Mouse (Mus musculus): ENCODE measurements around the gene Sgcd. TPM values are rescaled to one million over a fixed set of nuclear protein-coding genes. Genes with fewer than 3 reads are reported as not detected.

The Sgcd gene
- polyA plus RNA-seq, 1 experiment from 2014 or later = 1.6 TPM

- H3K4me2 ChIP-seq = no peak overlapping the region
- H3K9ac ChIP-seq = no peak overlapping the region
- peaks cover 9% of the 10 kb centered on the region; the same call in 1 of the 2 replicates for H3K4me1 ChIP-seq
- H3K27me3 ChIP-seq = no peaks in the 10 kb centered on the region
- no peak overlapping the region for H3K4me3 ChIP-seq
- 47% methylated on average over 1 of the region's 2 CpGs for WGBS
- no peaks in the 10 kb centered on the region for H3K36me3 ChIP-seq (ENCODE audit: poor library complexity, severe bottlenecking)
- H3K9me3 ChIP-seq (replicated peaks) = no peaks in the 10 kb centered on the region
- no peak for ATAC-seq
- no peak overlapping the region for H3K27ac ChIP-seq
These were observed 973.1 kb downstream of the Sgcd start for GRCm38 (mm10) chr11:47015683-47016082.

GRCm38 (mm10) chr11:47014278-47014677, 974.5 kb downstream of the Sgcd start:
- Histone ChIP-seq H3K27ac (no peak overlapping the region), H3K9ac (no peak overlapping the region), H3K9me3 (replicated peaks) (no peaks in the 10 kb centered on the region), H3K4me3 (no peak overlapping the region), H3K4me1 (peaks cover 9% of the 10 kb centered on the region; the same call in 1 of the 2 replicates), H3K4me2 (no peak overlapping the region), H3K36me3 (ENCODE audit: poor library complexity, severe bottlenecking) (no peaks in the 10 kb centered on the region), H3K27me3 (no peaks in the 10 kb centered on the region)
- ATAC-seq = no peak

- Histone ChIP-seq H3K4me1 (no peaks in the 10 kb centered on the region), H3K4me2 (no peak overlapping the region), H3K36me3 (ENCODE audit: poor library complexity, severe bottlenecking) (no peaks in the 10 kb centered on the region), H3K4me3 (no peak overlapping the region), H3K9me3 (replicated peaks) (no peaks in the 10 kb centered on the region), H3K27ac (no peak overlapping the region), H3K9ac (no peak overlapping the region), H3K27me3 (no peaks in the 10 kb centered on the region)
- no peak for ATAC-seq
These were observed 978.6 kb downstream of the Sgcd start for GRCm38 (mm10) chr11:47010166-47010565.

- no peak overlapping the region for H3K27ac ChIP-seq
- H3K4me3 ChIP-seq = no peak overlapping the region
- ATAC-seq = no peak
- H3K27me3 ChIP-seq = no peaks in the 10 kb centered on the region
- no peaks in the 10 kb centered on the region for H3K9me3 ChIP-seq (replicated peaks)
- H3K9ac ChIP-seq = no peak overlapping the region
- no peak overlapping the region for H3K4me2 ChIP-seq
- WGBS = 48% methylated on average over 1 of the region's 1 CpGs
- H3K4me1 ChIP-seq = no peaks in the 10 kb centered on the region
- H3K36me3 ChIP-seq (ENCODE audit: poor library complexity, severe bottlenecking) = no peaks in the 10 kb centered on the region
These were observed 983.4 kb downstream of the Sgcd start for GRCm38 (mm10) chr11:47005301-47005875.

GRCm38 (mm10) chr11:46939311-46939710, 1049.5 kb downstream of the Sgcd start:
- Histone ChIP-seq H3K9me3 (replicated peaks) (no peaks in the 10 kb centered on the region), H3K9ac (no peak overlapping the region), H3K4me3 (no peak overlapping the region), H3K27ac (no peak overlapping the region), H3K27me3 (no peaks in the 10 kb centered on the region), H3K36me3 (ENCODE audit: poor library complexity, severe bottlenecking) (no peaks in the 10 kb centered on the region), H3K4me1 (no peaks in the 10 kb centered on the region), H3K4me2 (no peak overlapping the region)
- WGBS = 36% methylated on average over 4 of the region's 4 CpGs
- ATAC-seq = no peak

- Histone ChIP-seq H3K9ac (no peak overlapping the region), H3K27me3 (no peaks in the 10 kb centered on the region), H3K4me2 (no peak overlapping the region), H3K36me3 (ENCODE audit: poor library complexity, severe bottlenecking) (no peaks in the 10 kb centered on the region), H3K4me3 (no peak overlapping the region), H3K27ac (no peak overlapping the region), H3K9me3 (replicated peaks) (no peaks in the 10 kb centered on the region), H3K4me1 (no peaks in the 10 kb centered on the region)
- no peak for ATAC-seq
- WGBS = 93% methylated on average over 1 of the region's 1 CpGs
These were observed 1063.8 kb downstream of the Sgcd start for GRCm38 (mm10) chr11:46924946-46925345.

GRCm38 (mm10) chr11:46920244-46920643, 1068.5 kb downstream of the Sgcd start:
- Histone ChIP-seq H3K27me3 (no peaks in the 10 kb centered on the region), H3K4me1 (no peaks in the 10 kb centered on the region), H3K36me3 (ENCODE audit: poor library complexity, severe bottlenecking) (no peaks in the 10 kb centered on the region), H3K4me2 (no peak overlapping the region), H3K9ac (no peak overlapping the region), H3K4me3 (no peak overlapping the region), H3K9me3 (replicated peaks) (no peaks in the 10 kb centered on the region), H3K27ac (no peak overlapping the region)
- no peak for ATAC-seq
- 95% methylated on average over 1 of the region's 1 CpGs for WGBS

GRCm38 (mm10) chr11:46912656-46913237, 1076.0 kb downstream of the Sgcd start:
- H3K27ac ChIP-seq = no peak overlapping the region
- 90% methylated on average over 5 of the region's 5 CpGs for WGBS

GRCm38 (mm10) chr11:46904281-46904680, 1084.5 kb downstream of the Sgcd start:
- 96% methylated on average over 1 of the region's 1 CpGs for WGBS
- Histone ChIP-seq H3K9me3 (replicated peaks) (no peaks in the 10 kb centered on the region), H3K27ac (no peak overlapping the region), H3K4me3 (no peak overlapping the region), H3K36me3 (ENCODE audit: poor library complexity, severe bottlenecking) (no peaks in the 10 kb centered on the region), H3K4me2 (no peak overlapping the region), H3K4me1 (no peaks in the 10 kb centered on the region), H3K27me3 (no peaks in the 10 kb centered on the region), H3K9ac (no peak overlapping the region)
- ATAC-seq = no peak

More at GRCm38 (mm10) chr11:46912656-46913237, 1076.0 kb downstream of the Sgcd start:
- H3K27me3 ChIP-seq = no peaks in the 10 kb centered on the region
- H3K4me2 ChIP-seq = no peak overlapping the region
- H3K9ac ChIP-seq = no peak overlapping the region
- no peaks in the 10 kb centered on the region for H3K4me1 ChIP-seq
- no peak overlapping the region for H3K4me3 ChIP-seq
- no peak for ATAC-seq
- H3K36me3 ChIP-seq (ENCODE audit: poor library complexity, severe bottlenecking) = no peaks in the 10 kb centered on the region
- no peaks in the 10 kb centered on the region for H3K9me3 ChIP-seq (replicated peaks)

GRCm38 (mm10) chr11:46889093-46889492, 1099.7 kb downstream of the Sgcd start:
- no peaks in the 10 kb centered on the region for H3K36me3 ChIP-seq (ENCODE audit: poor library complexity, severe bottlenecking)
- whole genome bisulfite sequencing = 90% methylated on average over 3 of the region's 3 CpGs
- H3K4me3 ChIP-seq = no peak overlapping the region
- no peak for ATAC-seq
- no peak overlapping the region for H3K4me2 ChIP-seq
- H3K27ac ChIP-seq = no peak overlapping the region
- H3K9ac ChIP-seq = no peak overlapping the region
- no peaks in the 10 kb centered on the region for H3K27me3 ChIP-seq
- no peaks in the 10 kb centered on the region for H3K4me1 ChIP-seq
- H3K9me3 ChIP-seq (replicated peaks) = no peaks in the 10 kb centered on the region

GRCm38 (mm10) chr11:46882456-46882855, 1106.3 kb downstream of the Sgcd start:
- H3K4me2 ChIP-seq = no peak overlapping the region
- H3K27ac ChIP-seq = no peak overlapping the region
- H3K9ac ChIP-seq = no peak overlapping the region
- H3K36me3 ChIP-seq (ENCODE audit: poor library complexity, severe bottlenecking) = no peaks in the 10 kb centered on the region
- no peak for ATAC-seq
- no peaks in the 10 kb centered on the region for H3K27me3 ChIP-seq
- no peaks in the 10 kb centered on the region for H3K9me3 ChIP-seq (replicated peaks)
- H3K4me3 ChIP-seq = no peak overlapping the region
- WGBS = 94% methylated on average over 2 of the region's 2 CpGs
- H3K4me1 ChIP-seq = no peaks in the 10 kb centered on the region

- no peak overlapping the region for H3K27ac ChIP-seq
- no peaks in the 10 kb centered on the region for H3K36me3 ChIP-seq (ENCODE audit: poor library complexity, severe bottlenecking)
- no peaks in the 10 kb centered on the region for H3K27me3 ChIP-seq
- no peak for ATAC-seq
- no peak overlapping the region for H3K4me3 ChIP-seq
- no peak overlapping the region for H3K9ac ChIP-seq
- no peaks in the 10 kb centered on the region for H3K4me1 ChIP-seq
- WGBS = 75% methylated on average over 1 of the region's 1 CpGs
- H3K9me3 ChIP-seq (replicated peaks) = no peaks in the 10 kb centered on the region
- no peak overlapping the region for H3K4me2 ChIP-seq
These were observed 1113.0 kb downstream of the Sgcd start for GRCm38 (mm10) chr11:46875774-46876173.

GRCm38 (mm10) chr11:46868594-46868993, 1120.2 kb downstream of the Sgcd start:
- no peaks in the 10 kb centered on the region for H3K36me3 ChIP-seq (ENCODE audit: poor library complexity, severe bottlenecking)
- H3K9me3 ChIP-seq (replicated peaks) = no peaks in the 10 kb centered on the region
- no peak overlapping the region for H3K4me3 ChIP-seq
- H3K9ac ChIP-seq = no peak overlapping the region
- no peak for ATAC-seq
- no peaks in the 10 kb centered on the region for H3K4me1 ChIP-seq
- no peaks in the 10 kb centered on the region for H3K27me3 ChIP-seq
- WGBS = 77% methylated on average over 7 of the region's 7 CpGs
- no peak overlapping the region for H3K4me2 ChIP-seq
- no peak overlapping the region for H3K27ac ChIP-seq

Data from forebrain, embryonic 13.5 days (tissue).